Mouse (Mus musculus): ENCODE measurements around the gene Orc1.
A peak's percentile ranks its signal among the peaks of the same experiment; 100 is the strongest.

Orc1 gene

DNA sequence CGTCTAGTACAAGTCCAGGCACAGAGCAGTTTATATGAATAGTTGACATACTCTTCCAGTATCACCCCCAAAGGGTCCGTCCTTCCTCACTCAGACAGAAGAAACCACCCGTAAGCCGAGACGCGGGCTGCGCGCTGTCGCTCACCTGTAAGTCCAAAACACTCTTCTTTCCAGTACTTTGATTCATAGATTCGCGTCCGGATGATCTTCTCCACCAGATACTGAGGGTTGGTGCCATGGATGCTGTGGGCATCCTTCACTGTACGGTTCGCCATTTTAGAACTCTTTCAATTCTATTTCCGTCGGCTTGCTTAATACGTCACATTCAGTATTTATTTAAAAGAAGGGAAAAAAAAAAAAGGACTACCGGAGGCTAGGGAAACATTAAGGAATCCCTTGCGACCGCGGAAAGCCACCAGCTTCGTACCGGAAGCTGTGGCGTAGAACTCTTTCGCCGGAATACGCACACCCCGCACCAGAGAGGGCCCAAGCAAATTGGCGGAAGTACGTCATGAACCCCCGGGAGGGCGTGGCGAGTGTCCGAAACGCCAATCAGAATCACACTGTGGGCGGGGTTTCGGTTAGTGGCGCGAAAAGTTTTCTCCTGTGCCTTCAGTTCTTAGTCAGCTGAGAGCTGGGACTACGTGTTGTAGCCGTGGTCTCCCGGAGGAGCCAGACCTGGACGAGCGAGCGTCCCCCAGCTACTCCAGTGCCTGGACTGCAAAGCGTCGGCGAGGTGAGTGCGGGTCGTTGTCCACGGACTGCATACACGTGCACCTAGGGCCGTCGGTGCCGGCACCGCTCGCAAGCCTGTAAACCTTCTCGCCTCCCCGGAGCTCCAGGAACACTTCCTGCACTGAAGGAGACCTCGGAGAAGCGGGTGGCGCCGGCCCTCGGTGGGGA is at the start of gene Orc1, which contains the start of gene Prpf38a:
Gene Orc1 (plus strand): TSS at position 584 of the 903 bp plus-strand sequence.
Gene Prpf38a (minus strand): TSS at position 497 of the 903 bp plus-strand sequence.
- peak; percentile 94 to 98 for DNase-seq (ENCODE audit: low spot score in 2 of 2)

DNA sequence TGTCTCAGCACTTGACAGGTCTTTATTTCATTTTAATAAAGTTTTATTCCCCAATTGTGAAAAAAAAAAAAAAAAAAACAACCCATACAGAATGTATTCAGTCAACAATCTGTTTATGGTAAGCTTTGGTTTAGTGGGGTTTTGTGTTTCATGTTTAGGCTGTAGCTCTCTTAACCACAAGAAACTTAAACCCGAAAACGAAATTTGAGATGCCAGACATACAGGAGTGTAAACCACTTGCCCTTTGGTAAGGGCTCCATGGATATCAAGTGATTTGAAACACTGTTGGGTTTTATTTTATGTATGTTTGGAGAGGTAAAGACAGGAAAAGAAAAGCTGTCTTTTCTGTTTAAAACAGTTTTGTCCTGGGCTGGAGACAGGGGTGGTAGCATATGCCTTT is 39.5 kb upstream of the Orc1 start:
- DNase-seq (ENCODE audit: low spot score in 2 of 2): no peak

DNA sequence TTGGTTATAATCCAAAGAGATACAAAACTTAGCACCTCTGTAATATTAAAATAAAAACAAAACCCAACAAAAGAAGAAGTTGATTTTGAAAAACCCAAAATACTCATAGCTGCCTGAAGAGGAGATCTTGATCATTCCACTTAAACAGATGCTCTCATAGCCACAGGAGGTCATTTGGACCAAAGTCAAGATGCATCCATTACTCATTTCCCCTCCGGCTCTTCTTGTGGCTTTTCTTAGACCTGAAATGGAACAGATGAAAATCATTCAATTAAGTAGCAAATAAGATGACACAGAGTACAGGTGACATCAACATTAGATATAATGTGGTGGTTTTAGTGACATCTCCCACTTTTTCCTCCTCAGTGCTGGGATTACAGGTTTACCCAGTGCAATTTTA is 14.2 kb upstream of the Orc1 start:
- no peak for DNase-seq (ENCODE audit: low spot score in 2 of 2)

DNA sequence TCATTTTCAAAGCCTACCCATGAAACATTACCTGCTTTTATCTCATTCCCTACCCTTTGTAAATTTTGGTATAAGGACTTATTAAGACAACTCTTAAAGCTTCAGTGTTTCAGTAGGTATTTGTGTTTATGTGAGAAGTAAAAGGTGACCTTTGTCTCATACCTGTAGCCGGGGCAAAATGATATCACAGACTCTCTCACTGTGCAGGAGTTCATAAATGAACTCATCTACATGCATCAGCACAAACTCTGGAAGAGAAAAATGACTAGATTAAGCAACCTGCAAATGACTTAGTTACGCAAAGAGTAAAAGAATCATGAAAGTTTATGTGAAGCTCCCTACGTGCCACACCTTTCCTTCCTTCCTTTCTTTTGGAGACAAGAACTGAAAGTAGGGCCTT is 6.6 kb upstream of the Orc1 start:
- DNase-seq (ENCODE audit: low spot score in 2 of 2): no peak

DNA sequence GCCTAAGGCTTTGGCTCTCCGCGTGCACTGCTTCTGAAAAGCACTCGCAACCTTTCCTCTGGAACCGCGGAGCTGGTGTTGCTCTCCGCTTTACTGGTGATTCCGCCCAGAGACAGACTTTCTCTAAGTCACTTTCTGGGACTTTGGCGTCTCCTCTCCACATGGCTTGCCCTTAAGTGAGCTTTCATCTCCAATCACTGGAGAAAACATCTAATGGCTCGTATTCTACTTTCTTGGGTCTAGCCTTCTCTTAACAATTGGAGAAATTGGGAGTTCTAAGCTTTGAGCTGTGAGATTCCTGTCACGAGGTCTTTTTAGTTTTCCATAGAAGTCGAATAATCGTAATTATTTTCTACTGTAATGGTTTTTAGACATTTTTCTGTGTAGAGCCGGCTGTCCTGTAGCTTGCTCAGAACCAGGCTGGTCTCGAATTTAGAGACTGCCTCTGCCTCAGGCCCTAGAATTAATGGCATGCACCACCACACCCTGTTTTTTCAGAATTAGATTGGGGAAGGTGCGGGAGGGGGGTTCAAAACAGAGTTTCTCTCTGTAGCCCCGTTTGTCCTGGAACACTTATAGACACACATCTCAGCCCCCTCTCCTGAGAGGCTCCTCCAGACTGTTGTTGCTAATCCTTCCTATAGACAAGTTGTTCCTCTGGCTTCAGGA is 654 bp downstream of the Orc1 start:
- DNase-seq (ENCODE audit: low spot score in 2 of 2): no peak

DNA sequence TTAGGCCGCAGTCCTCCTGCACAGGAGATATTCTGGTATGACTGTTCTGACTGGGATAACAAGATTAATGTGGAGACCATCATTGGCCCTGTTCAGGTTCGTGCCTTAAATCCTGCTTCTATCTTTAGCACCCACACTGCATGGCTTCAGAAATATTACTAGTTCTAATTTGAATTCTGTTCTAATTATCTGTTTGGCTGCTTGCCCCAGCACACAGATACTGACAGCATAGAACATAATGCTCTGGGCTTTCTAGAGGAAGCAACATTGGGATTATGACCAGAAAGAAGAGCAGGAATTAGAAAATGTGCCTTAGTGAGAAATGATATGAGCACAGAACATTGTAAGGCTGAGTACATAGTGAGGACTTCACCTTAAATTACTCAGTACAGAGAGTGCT is 14.2 kb downstream of the Orc1 start:
- no peak for DNase-seq (ENCODE audit: low spot score in 2 of 2)

DNA sequence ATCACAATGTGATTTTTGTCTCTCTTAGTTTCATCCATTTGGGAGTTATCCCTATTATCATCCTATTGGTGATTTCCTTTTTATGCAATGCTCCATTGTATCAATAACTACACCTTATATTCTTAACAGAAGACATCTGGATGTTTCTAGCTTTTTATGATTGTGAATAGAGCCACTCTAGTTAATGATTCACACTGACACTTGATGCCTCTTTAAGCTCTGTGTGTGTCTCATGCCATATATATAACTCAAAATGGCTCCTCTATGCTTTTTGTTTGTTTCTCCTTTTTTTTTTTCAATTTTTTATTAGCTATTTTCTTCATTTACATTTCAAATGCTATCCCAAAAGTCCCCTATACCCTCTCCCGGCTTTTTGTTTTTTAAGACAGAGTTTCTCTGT is 16.6 kb downstream of the Orc1 start:
- no peak for DNase-seq (ENCODE audit: low spot score in 2 of 2)

DNA sequence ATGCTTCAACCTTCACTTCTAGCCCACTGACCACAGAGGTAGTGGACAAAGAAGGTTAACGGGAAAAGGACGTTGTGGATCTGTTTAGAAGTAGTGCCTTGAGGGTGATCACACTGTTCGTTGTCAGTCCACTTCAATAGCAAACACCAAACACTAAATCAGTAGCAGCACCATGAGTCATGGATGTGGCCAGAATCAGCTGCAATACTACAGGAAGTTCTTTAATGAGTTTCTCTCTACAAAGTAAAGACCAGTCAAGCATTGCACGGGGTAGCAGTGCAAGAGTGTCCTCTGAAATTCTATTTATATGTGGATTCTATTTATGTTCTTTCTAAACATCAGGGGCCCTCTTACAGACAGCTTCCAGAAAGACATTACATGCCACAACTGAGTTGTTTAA is 19.1 kb downstream of the Orc1 start:
- DNase-seq (ENCODE audit: low spot score in 2 of 2): no peak

DNA sequence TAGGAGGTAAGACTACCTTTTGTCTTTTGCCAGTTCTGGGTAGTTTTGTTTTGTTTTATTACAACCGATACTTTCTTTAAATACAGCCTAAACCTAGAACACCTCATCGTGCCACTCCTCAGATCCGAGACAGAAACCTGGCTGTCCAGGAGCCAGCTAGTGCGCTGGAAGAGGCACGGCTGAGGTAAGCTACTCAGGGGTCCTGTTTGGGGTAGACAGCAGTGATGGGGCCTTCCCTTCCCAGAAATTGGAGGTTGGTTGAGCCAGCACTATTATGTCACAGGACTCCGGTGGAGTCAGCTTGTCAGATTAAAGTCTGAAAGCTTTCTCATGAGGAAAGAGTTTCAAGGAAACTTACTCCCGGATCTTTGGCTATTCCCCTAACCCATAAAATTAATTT is 22.6 kb downstream of the Orc1 start:
- DNase-seq (ENCODE audit: low spot score in 2 of 2): no peak

DNA sequence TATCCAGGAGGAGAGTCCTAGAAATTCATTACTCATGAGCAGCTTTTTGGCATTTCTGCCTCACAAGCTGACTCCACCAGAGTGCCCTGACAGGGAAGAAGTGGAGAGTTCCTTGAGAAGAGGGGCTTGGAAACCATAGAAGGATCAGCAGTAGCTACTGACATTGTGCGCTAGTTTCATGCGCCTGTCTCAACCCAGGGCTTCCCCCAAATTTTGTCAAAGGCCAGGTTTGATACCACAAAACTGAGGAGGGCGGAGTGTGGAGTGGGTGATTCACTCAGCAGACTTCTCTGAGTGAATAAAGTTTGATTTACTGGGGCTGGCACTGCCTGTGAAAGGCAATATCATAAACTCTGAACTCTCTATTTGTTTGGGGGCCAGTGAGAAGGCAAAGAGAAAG is 29.4 kb downstream of the Orc1 start:
- no peak for DNase-seq (ENCODE audit: low spot score in 2 of 2)

DNA sequence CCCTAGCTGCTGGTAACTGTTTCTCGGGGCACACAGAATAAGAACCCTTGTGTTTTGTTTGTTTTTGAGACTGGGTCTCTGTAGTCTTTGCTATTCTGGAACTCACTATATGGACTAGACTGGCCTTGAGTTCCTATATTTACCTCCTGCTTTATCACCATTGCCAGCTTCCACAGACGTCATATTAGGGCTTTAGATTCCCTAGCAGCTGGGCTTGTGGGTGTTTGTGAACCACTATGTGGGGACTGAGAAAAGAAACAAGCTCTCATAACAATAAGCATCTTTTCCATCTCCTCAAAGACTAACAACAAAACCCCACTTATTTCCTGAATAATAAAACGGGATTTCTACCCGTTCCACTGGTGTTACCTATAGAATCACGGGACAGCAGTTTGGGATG is 31.7 kb downstream of the Orc1 start:
- DNase-seq (ENCODE audit: low spot score in 2 of 2): no peak

DNA sequence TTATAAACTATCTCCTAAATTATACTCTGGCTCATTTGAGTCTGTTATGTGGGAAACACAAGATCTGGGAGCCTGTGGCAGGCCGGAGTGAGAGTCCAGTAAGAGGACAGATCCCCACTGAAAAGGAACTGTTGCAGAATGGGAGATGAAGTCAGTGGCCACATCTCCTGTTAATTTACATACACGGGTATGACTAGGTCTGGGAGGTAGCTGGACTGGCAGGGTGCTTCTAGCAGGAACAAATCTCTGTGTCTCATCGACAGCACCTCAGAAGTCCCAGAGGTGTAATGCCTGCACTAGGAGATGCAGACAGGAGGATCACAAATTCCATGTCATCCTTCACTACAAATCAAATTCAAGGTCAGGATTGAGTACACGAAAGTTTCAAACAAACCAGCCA is 39.4 kb downstream of the Orc1 start:
- DNase-seq (ENCODE audit: low spot score in 2 of 2): no peak

DNA sequence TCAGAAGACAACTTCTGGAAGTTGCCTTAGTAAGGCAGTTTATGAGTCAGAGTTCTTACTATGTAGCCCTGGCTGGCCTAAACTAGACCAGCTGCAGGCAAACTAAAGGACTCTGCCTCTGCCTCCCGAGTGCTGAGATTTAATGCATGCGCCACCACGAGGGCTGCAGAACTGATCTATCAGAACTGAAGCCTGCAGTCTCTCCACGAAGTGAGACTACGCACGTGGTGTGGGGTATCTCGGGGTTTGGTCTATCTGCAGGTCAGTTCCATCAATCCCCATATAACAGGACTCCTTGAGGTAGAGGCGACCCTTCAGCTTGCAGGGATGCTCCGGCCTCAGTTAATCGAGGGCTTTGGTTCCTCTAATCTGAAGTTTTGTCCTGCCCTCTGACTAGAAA is 39.9 kb downstream of the Orc1 start:
- no peak for DNase-seq (ENCODE audit: low spot score in 2 of 2)

DNA sequence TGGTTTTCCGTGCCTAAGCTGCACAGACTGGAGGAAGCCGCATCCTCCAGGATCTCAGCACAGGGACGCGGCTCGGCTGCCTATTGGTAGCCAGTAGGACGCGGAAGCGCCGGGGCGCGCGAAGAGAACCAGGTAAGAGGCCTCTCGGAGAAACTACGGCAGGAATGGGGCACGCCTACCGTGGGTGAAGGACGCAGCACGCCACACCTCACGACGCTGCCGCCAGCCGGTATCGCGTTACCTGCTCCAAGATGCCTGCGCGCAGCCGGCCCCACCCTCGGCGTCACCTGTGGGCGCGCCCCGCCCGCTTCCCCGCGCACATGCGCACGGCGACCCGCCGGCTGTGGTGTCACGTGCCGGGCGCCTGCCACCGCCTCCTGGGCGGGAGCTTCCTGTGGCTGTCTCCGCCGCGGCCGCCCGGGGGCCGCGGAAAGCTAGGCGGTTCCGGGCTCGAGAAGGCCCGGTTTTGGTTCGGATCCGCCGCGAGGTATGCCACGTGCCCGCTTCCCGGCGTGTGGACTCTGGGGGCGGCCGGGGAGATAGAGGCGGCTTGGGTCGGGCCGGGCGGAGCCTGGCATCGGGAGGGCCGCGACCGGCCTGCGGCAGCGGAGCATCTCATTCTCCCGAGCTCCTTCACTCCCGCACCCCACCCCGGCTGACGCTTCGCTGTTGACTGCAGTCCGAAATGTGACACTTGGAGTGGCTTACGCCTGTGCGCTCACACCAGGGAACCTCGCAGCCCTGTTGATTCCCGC is 40.5 kb downstream of the Orc1 start, which contains the start of gene Cc2d1b:
Gene Cc2d1b (plus strand): TSS at position 354 of the 755 bp plus-strand sequence.
- DNase-seq (ENCODE audit: low spot score in 2 of 2): peak; percentile 86 to 89

DNA sequence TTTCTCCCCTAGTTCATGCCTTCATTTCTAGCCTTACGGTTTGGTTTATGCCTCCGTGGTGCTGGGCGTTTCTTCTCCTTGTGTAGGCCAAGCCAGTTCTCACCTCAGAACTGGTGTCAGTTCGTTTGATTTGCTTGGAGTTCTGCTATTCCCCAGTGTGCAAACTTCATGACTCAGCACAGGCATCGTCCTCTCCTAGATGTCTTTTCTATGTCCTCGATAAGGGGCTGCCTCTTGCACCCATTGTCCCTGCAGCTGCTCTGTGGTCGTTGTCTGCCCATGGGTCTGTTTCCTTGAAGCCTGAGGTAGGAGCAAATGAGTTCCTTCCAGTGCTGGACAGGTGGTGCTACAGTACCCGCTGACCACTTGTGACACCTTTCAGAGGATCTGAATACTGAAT is 41.3 kb downstream of the Orc1 start:
- DNase-seq (ENCODE audit: low spot score in 2 of 2): no peak

DNA sequence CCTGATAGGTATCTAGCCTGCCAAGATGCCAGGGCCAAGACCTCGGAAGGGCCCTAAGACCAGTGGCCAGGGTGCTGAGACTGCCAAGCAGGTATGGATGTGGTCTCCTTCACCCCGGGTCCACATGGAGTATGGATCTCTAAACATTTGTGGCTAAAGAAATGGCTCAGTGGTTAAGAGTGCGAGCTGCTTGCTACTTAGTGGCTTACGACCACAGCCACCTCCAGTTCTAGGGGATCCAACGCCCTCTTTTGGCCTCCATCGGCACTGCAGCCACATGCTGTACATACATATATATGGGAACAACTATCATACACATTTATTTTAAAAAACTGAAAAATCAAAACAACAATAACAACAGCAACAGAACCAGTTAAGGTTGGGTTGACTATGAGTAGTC is 42.3 kb downstream of the Orc1 start:
- DNase-seq (ENCODE audit: low spot score in 2 of 2): no peak

DNA sequence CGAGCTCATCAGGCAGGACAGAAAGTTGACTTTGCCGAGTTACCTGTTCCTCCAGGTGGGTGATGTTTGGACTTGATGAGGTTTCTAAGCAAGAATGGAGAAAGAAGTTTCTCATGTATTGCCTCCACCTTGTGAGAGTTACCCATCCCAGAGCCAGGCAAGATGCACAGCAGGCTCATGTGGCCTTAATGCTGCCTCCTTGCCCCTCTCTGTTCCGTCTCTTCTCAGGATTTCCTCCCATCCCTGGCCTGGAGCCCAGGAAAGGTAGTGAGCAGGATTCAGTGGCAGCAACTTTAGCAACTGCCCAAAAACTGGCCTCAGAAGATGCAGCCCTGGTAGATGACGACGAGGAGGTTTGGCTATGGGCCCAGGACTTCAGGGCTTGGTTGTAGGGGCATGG is 47.8 kb downstream of the Orc1 start:
- no peak for DNase-seq (ENCODE audit: low spot score in 2 of 2)

DNA sequence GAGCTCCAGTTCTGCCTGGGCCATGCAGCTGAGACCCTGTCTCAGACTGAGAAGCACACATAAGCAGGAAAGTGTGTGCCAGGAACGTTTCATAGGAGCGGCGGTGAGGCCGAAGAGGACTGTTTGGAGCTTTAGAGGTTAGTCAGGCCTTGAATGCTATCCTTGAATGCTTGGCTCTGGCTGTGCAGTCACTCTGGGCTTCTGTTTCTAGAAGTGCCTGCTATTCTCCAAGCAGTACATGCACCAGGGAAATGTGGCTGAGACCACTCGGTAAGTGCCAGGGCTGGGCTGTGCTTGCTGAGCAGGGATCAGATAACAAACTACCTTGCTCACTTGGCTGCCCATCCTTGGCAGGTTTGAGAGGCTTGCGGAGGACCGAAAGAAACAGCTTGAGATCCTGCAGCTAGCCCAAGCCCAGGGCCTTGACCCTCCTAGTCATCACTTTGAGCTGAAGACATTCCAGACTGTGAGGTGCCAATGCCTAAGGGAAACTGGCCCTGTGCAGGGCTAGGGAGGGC is 50.2 kb downstream of the Orc1 start:
- no peak for DNase-seq (ENCODE audit: low spot score in 2 of 2)

DNA sequence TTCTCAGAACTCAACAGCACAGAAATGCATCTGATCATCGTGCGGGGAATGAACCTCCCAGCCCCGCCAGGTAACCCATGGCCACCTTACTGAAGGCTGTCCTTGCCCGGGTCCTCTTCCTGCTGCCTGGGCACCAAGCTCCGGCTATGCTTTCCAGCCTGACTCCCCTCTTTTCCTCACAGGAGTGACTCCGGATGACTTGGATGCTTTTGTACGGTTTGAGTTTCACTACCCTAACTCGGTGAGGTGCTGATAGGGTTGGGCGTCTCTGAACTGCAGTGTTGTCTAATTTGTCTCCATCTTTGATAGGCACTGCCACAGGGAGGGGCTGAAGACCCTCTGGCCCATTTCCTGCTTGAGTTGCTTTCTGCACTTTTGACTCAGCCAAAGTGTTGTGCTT is 50.9 kb downstream of the Orc1 start:
- DNase-seq (ENCODE audit: low spot score in 2 of 2): no peak

DNA sequence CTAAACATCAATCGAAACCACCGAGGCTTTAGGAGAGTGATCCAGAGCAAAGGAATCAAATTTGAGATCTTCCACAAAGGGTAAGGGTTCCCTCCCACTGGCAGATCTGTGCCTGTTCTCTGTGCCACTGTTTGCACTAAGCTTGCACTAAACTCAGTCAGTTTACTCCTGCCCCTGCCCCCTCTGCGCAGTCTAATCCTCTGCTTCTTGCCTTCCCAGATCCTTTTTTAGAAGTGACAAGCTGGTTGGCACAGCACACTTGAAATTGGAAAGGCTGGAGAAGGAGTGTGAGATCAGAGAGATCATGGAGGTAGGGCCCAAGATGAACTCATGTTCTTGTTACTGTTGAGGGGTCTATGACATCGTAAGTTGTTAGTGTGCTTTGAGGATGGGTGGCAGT is 52.4 kb downstream of the Orc1 start:
- no peak for DNase-seq (ENCODE audit: low spot score in 2 of 2)

DNA sequence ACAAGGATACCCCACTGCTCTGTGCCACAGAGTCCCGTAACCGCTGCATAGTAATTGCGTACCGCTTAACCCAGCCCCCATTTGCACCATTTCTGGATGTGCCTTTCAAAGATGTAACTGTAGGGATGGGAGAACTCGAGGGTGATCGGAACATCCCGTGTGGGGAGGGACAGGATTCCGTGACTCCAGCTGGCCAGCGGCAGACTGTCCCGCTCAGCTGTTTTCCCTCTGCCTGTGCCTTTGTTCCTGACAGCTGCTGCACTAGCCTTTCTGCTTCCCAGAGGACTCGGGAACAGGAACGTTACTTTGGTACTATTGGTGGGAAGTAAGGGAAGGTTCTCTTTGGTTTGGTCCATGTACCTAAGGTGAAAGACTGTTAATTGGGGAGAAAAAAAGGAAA is 54.5 kb downstream of the Orc1 start:
- DNase-seq (ENCODE audit: low spot score in 2 of 2): no peak

DNA sequence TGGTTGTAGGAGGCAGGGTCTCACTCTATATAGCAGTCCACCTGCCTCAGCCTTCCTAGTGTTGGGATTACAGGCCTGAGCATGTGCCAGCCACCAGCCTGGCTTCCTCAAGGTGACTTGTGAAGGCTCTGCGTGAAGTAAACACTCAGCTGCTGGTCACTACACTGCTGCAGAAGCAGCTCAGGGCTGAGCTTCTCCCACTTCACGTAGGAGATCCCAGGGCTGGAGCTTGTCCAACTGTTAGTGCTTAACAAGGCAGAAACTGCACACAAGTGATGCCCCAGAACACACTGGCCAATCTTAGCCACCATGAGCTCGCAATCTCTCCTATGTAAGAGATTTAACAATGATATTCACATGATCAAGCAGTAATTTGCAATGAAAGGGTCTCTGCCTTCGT is 55.5 kb downstream of the Orc1 start:
- no peak for DNase-seq (ENCODE audit: low spot score in 2 of 2)
